Mouse (Mus musculus) liver, postnatal 0 days (tissue): ENCODE measurements around the gene Foxred1. TPM values are rescaled to one million over a fixed set of nuclear protein-coding genes. Genes with fewer than 3 reads are reported as not detected.

Experiments used
- ATAC-seq: fragments of 200-750 bp; cut with Nextera tagmentation; 2 replicates; pipeline ENCODE4 v1.8.0; 2017; ENCODE audit warnings: mild to moderate bottlenecking, moderate library complexity
- DNase-seq: peaks from one replicate; pipeline ENCODE4 v3.0.0-alpha.2; 2016
- H3K27ac ChIP-seq: fragments of 300-500 bp; sonication (generic); 2 replicates; pipeline ENCODE4 v1.5.1; 2014; ENCODE audit warnings: antibody characterized with exemption, moderate library complexity, mild to moderate bottlenecking, low read depth
- H3K27me3 ChIP-seq: fragments of 300-500 bp; sonication (generic); 2 replicates; pipeline ENCODE4 v1.6.1; 2014; ENCODE audit warnings: low read length, control low read depth, mixed read lengths; ENCODE audit not compliant: insufficient read depth
- H3K36me3 ChIP-seq: fragments of 300-500 bp; sonication (generic); replicated peaks from 2 replicates; pipeline ENCODE4 v1.6.1; 2014; ENCODE audit warnings: mild to moderate bottlenecking, control low read depth, low read length, moderate library complexity, mixed read lengths; ENCODE audit not compliant: insufficient read depth
- H3K4me1 ChIP-seq: fragments of 300-500 bp; sonication (generic); 2 replicates; pipeline ENCODE4 v1.6.1; 2014; ENCODE audit warnings: antibody characterized with exemption, mild to moderate bottlenecking, control low read depth; ENCODE audit not compliant: insufficient read depth
- H3K4me2 ChIP-seq: fragments of 300-500 bp; sonication (generic); 2 replicates; pipeline ENCODE4 v1.6.1; 2014; ENCODE audit warnings: low read depth, mild to moderate bottlenecking, low read length, moderate library complexity, mixed read lengths
- H3K4me3 ChIP-seq: fragments of 300-500 bp; sonication (generic); 2 replicates; pipeline ENCODE4 v1.5.1; 2014; ENCODE audit warnings: low read depth, low read length
- H3K9ac ChIP-seq: fragments of 300-500 bp; sonication (generic); replicated peaks from 2 replicates; pipeline ENCODE4 v1.6.1; 2014; ENCODE audit warnings: mild to moderate bottlenecking, moderate library complexity
- H3K9me3 ChIP-seq: fragments of 300-500 bp; sonication (generic); 2 replicates; pipeline ENCODE4 v1.6.1; 2016; ENCODE audit warnings: mild to moderate bottlenecking, control low read depth, low read length, mixed read lengths
- CTCF ChIP-seq: sonication (generic); IDR thresholded peaks from 2 replicates; pipeline ENCODE4 v1.5.1; 2016; ENCODE audit warnings: antibody characterized with exemption, low read depth
- EP300 ChIP-seq: IDR thresholded peaks from 2 replicates; pipeline ENCODE4 v1.6.1; 2016; ENCODE audit warnings: antibody characterized with exemption, low read depth, mild to moderate bottlenecking
- WGBS: fragments of 180-500 bp; shearing (Covaris S2); extraction: QIAGEN DNeasy Blood & Tissue Kit; methylation state at CpG from one replicate; pipeline ENCODE4 v1.1.7; 2014; ENCODE audit not compliant: insufficient replicate concordance; 5-methylcytosine and 5-hydroxymethylcytosine counted together
- polyA plus RNA-seq: library from polyadenylated mRNA; unstranded; fragments of >200 nt; fragmentation: Nextera tagmentation; extraction: Ambion mirVana; gene quantifications from 2 replicates; pipeline ENCODE4 v1.2.1, GENCODE M21; 2015

The Foxred1 gene
- polyA plus RNA-seq, 1 experiment from 2014 or later, result 29.2 TPM

DNA sequence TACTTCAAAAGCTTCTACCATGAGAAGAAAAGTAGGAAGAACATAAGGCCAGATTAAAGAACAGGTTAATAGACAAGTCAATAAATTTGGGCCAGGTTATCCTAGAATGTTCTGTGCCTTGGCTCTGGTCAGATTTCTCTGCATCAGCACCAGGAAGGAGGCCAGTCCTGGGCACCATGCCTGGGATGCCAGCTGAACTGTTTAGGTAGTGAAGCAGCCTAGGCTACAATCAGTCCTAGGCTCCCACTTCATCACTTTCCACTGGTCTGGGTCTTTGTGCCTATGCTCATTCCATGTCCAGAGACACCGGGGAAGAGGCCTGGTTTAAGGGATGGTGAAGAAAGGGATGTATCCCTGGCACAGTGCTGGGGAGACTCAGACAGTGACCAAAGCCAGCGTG lies 6.4 kb downstream of the Foxred1 start:
- Histone ChIP-seq H3K4me1 (peaks cover 12% of the 10 kb centered on the region), H3K9ac (no peak overlapping the region), H3K4me3 (no peak overlapping the region), H3K9me3 (no peaks in the 10 kb centered on the region), H3K4me2 (no peak overlapping the region), H3K36me3 (peaks cover 48% of the 10 kb centered on the region), H3K27me3 (no peaks in the 10 kb centered on the region), H3K27ac (no peak overlapping the region)
- WGBS, result 86% methylated on average over 2 of the region's 2 CpGs
- ATAC-seq (no peak), DNase-seq (no peak)
- TF ChIP-seq EP300 (no peak), CTCF (no peak)

GRCm38 (mm10) chr9:35203536-35203935 lies 7.3 kb downstream of the Foxred1 start:
- Histone ChIP-seq H3K27me3 (no peaks in the 10 kb centered on the region), H3K9me3 (no peaks in the 10 kb centered on the region), H3K4me1 (peaks cover 12% of the 10 kb centered on the region), H3K4me3 (no peak overlapping the region), H3K9ac (no peak overlapping the region), H3K4me2 (no peak overlapping the region), H3K27ac (no peak overlapping the region), H3K36me3 (peaks cover 40% of the 10 kb centered on the region)
- ATAC-seq, result no peak
- 25% methylated on average over 3 of the region's 3 CpGs for WGBS
- TF ChIP-seq EP300 (no peak), CTCF (no peak)
- DNase-seq, result no peak

DNA sequence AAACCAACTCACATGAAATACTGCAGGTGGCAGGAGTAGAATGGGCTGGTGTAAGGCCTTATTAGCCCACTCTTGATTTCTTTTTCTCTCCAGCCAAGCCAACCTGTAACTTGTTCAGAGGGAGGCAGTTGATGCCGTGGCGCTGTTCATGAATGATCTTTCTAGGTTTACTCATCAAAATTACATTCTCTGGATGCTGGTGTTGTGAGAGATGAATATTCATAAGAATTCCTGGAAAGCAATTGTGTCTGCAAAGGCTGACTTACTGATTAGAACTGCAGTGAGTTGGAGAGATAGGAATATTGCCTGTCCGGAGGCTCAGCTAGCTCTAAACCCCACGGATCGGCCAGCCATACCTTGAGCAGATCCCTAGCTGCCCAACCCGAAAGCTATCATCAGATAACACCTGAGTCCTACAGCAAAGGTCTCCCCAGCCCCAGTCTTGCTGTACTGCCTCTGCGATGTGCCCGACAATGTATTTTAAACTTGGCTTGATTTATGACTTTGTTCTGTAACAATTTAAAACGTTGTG lies 10.3 kb downstream of the Foxred1 start:
- Histone ChIP-seq H3K27ac (peak overlapping the region; percentile 94; the same call in 1 of the 2 replicates), H3K9ac (peak overlapping the region; percentile 84), H3K4me3 (peak overlapping the region; percentile 72), H3K36me3 (peaks cover 13% of the 10 kb centered on the region), H3K4me2 (peak overlapping the region; percentile 86), H3K9me3 (no peaks in the 10 kb centered on the region), H3K27me3 (no peaks in the 10 kb centered on the region), H3K4me1 (peaks cover 16% of the 10 kb centered on the region)
- no peak for DNase-seq
- 35% methylated on average over 9 of the region's 9 CpGs for WGBS
- ATAC-seq, result no peak
- TF ChIP-seq CTCF (no peak), EP300 (peak; percentile 18; the same call in 1 of the 2 replicates)

GRCm38 (mm10) chr9:35199772-35200471 lies 10.9 kb downstream of the Foxred1 start, which contains the start of the genes Srpr and Tirap:
Gene Srpr (plus strand): TSS chr9:35200175.
Gene Tirap (minus strand): TSS chr9:35200291.
- DNase-seq (peak; percentile 94), ATAC-seq (peak; percentile 90)
- H3K27ac ChIP-seq, result peak within 1 kb of the TSS; percentile 94
- H3K4me1 ChIP-seq, result peaks cover 18% of the 10 kb centered on the region
- H3K36me3 ChIP-seq, result peaks cover 7% of the 10 kb centered on the region
- no peaks in the 10 kb centered on the region for H3K27me3 ChIP-seq
- peak within 1 kb of the TSS; percentile 72 for H3K4me3 ChIP-seq
- peak within 1 kb of the TSS; percentile 86 for H3K4me2 ChIP-seq
- peak; percentile 97 for TF ChIP-seq CTCF
- no peak for TF ChIP-seq EP300
- peak within 1 kb of the TSS; percentile 84 for H3K9ac ChIP-seq
- under 1% methylated on average over 44 of the region's 44 CpGs for WGBS
- no peaks in the 10 kb centered on the region for H3K9me3 ChIP-seq

DNA sequence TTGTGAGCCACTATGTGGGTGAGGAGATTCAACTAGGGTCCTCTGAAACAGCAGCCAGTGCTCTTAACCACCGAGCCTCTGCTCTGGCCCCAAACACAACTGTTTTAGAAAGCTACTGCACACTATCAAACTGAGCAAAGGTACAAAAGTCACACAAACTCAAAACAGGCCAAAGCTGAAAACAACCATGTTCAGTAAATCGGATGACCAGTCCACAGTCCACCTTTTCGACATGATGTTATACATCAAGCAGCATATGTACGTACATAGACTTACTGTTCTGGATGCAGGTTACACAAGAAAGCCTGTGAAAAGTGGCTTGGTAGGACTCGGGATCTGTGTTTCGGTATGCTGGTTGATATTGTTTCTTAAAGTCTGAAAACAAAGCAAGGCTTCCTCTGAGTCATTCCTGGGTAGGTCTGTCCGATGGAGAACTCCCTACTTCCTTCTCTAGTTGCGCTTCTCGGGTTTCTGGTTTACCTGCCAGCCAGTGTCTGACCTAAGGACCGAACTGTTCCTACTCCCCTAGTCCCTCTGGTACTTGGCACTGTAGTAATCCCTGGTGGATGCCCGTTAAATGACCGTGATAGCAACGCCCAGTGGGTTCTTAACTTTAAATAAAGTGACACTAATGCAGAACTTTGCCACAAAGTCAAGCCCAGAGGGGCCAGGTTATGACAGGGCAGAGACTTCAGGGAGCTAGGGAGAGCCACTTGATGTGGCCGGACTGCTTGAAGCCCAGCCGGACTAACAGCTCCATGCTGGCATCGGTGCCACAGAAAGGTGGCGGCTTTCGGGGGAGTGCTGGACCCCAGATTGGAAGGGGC lies 11.7 kb downstream of the Foxred1 start:
- DNase-seq (peak; percentile 21), ATAC-seq (peak; percentile 57)
- peak overlapping the region; percentile 86 for H3K4me2 ChIP-seq
- TF ChIP-seq CTCF, result no peak
- TF ChIP-seq EP300, result no peak
- WGBS, result 16% methylated on average over 18 of the region's 18 CpGs
- H3K27me3 ChIP-seq, result no peaks in the 10 kb centered on the region
- H3K4me3 ChIP-seq, result peak overlapping the region; percentile 72
- no peaks in the 10 kb centered on the region for H3K36me3 ChIP-seq
- H3K9me3 ChIP-seq, result no peaks in the 10 kb centered on the region
- H3K9ac ChIP-seq, result peak overlapping the region; percentile 84
- peak overlapping the region; percentile 94 for H3K27ac ChIP-seq
- H3K4me1 ChIP-seq, result peaks cover 18% of the 10 kb centered on the region

DNA sequence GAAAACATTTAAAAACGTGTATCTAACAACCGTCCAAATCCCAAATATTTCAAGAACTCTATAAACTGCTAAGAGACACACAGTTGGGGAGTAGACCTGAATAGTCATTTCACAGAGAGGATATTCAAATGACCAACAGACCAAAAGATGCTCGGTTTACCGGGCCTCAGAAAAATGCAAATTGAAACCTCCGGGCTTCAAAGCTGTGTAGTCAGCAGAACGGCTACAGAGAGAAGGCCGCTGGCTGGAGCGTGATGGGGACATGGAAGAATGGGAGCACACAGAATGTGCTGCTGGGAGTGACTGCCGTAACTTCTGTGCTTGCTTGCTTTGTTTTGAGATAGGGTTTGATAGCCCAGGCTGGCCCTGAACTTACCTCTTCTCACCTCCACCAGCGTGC lies 12.5 kb downstream of the Foxred1 start:
- peak overlapping the region; percentile 86 for H3K4me2 ChIP-seq
- 69% methylated on average over 10 of the region's 10 CpGs for WGBS
- H3K4me1 ChIP-seq, result peaks cover 18% of the 10 kb centered on the region
- ATAC-seq (no peak), DNase-seq (no peak)
- peak overlapping the region; percentile 94 for H3K27ac ChIP-seq
- H3K27me3 ChIP-seq, result no peaks in the 10 kb centered on the region
- TF ChIP-seq CTCF (no peak), EP300 (no peak)
- peak overlapping the region; percentile 84 for H3K9ac ChIP-seq
- H3K36me3 ChIP-seq, result no peaks in the 10 kb centered on the region
- H3K4me3 ChIP-seq, result peak overlapping the region; percentile 72
- H3K9me3 ChIP-seq, result no peaks in the 10 kb centered on the region
